Mouse (Mus musculus) neural tube, embryonic 13.5 days (tissue): ENCODE results near the gene Qpctl. TPM values are rescaled to one million over a fixed set of nuclear protein-coding genes. Genes with fewer than 3 reads are reported as not detected.
"Not testable (repeated sequence)": the region's sequence is repeated elsewhere in the genome, so short reads cannot be mapped to it uniquely, and the experiment has no call there.

ENCODE experiments used
- ATAC-seq: fragments of 200-750 bp; cut with Nextera tagmentation; 2 replicates; pipeline ENCODE4 v1.8.0; 2017; ENCODE audit warnings: low read depth, mild to moderate bottlenecking, moderate TSS enrichment, moderate library complexity
- H3K27ac ChIP-seq: fragments of 300-500 bp; sonication (generic); replicated peaks from 2 replicates; pipeline ENCODE4 v1.5.1; 2015; ENCODE audit warnings: moderate library complexity, mild to moderate bottlenecking, inconsistent platforms
- H3K27me3 ChIP-seq: fragments of 300-500 bp; sonication (generic); 2 replicates; pipeline ENCODE4 v1.6.1; 2015; ENCODE audit warnings: mild to moderate bottlenecking, inconsistent platforms
- H3K36me3 ChIP-seq: fragments of 300-500 bp; sonication (generic); 2 replicates; pipeline ENCODE4 v1.6.1; 2015; ENCODE audit warnings: mild to moderate bottlenecking, inconsistent platforms
- H3K4me1 ChIP-seq: fragments of 300-500 bp; sonication (generic); replicated peaks from 2 replicates; pipeline ENCODE4 v1.6.1; 2015; ENCODE audit warnings: inconsistent platforms
- H3K4me2 ChIP-seq: fragments of 300-500 bp; sonication (generic); 2 replicates; pipeline ENCODE4 v1.6.1; 2015; ENCODE audit warnings: inconsistent platforms, mild to moderate bottlenecking, moderate library complexity
- H3K4me3 ChIP-seq: fragments of 300-500 bp; sonication (generic); 2 replicates; pipeline ENCODE4 v1.5.1; 2015; ENCODE audit warnings: mild to moderate bottlenecking, inconsistent platforms
- H3K9ac ChIP-seq: fragments of 300-500 bp; sonication (generic); 2 replicates; pipeline ENCODE4 v1.6.1; 2015; ENCODE audit warnings: moderate library complexity, mild to moderate bottlenecking, inconsistent platforms
- H3K9me3 ChIP-seq: fragments of 300-500 bp; sonication (generic); 2 replicates; pipeline ENCODE4 v1.6.1; 2016; ENCODE audit warnings: inconsistent platforms
- WGBS: fragments of 180-500 bp; shearing (Covaris S2); methylation state at CpG from one replicate; pipeline ENCODE4 v1.1.7; 2015; 5-methylcytosine and 5-hydroxymethylcytosine counted together
- polyA plus RNA-seq: library from polyadenylated mRNA; unstranded; fragments of >200 nt; fragmentation: Nextera tagmentation; extraction: Ambion mirVana; gene quantifications from 2 replicates; pipeline ENCODE4 v1.2.1, GENCODE M21; 2015

The Qpctl gene
- polyA plus RNA-seq, 1 experiment from 2014 or later, result 22.2 TPM

DNA sequence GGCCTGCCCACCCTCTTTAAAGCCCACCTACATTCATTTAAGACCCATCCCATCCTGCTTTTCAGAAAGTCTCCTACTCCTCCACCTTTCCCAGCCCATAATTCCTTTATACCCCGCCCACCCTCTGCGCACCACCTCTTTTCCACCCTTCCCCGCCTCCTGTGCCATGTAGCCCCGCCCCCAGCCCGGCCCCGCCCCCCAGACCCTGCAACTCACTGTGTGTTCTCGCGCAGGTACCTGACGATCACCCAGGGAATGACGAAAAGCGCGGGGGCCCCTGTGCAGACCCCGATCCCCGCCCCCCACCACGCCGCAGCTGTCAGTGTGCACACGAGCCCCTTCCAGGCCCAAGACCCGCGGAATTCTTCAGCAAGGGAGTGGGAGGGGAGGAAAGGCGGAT is 11.0 kb upstream of the Qpctl start:
- WGBS, result 2% methylated on average over 20 of the region's 20 CpGs
- no peak overlapping the region for H3K27ac ChIP-seq
- peak overlapping the region; percentile 57 for H3K4me2 ChIP-seq
- peak; percentile 29; the same call in 1 of the 2 replicates for ATAC-seq
- peaks cover 57% of the 10 kb centered on the region for H3K27me3 ChIP-seq
- no peaks in the 10 kb centered on the region for H3K9me3 ChIP-seq
- H3K4me3 ChIP-seq, result peak overlapping the region; percentile 37
- H3K9ac ChIP-seq, result peak overlapping the region; percentile 56
- H3K36me3 ChIP-seq, result peaks cover 10% of the 10 kb centered on the region
- H3K4me1 ChIP-seq, result peaks cover 33% of the 10 kb centered on the region

DNA sequence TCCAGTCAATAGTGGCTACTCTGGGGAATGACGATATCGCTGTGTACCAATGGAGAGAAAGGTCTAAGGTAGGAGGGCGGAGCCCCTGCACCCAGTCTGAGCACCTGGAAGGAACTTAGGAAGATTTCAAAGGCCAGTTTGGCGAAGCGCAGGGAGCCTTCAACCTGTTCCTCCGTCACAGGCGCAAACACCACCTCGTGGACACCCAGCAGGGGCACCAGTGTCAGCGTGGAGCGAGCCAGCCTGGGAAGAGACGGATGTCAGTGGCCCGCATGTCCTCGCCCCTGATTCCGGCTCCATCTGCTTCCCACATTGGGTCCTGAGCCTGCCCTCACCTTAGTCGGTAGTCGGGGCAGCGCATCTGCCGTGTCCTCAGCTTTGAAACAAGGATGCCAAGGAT is 10.3 kb upstream of the Qpctl start:
- H3K4me2 ChIP-seq, result peak overlapping the region; percentile 57
- H3K27me3 ChIP-seq, result peaks cover 50% of the 10 kb centered on the region
- no peak overlapping the region for H3K27ac ChIP-seq
- peaks cover 17% of the 10 kb centered on the region for H3K36me3 ChIP-seq
- H3K4me1 ChIP-seq, result peaks cover 26% of the 10 kb centered on the region
- H3K4me3 ChIP-seq, result no peak overlapping the region
- 12% methylated on average over 18 of the region's 18 CpGs for WGBS
- no peak for ATAC-seq
- no peaks in the 10 kb centered on the region for H3K9me3 ChIP-seq
- H3K9ac ChIP-seq, result 0 out of 2 replicates have a peak overlapping the region, but pooled peaks have one; percentile 13

DNA sequence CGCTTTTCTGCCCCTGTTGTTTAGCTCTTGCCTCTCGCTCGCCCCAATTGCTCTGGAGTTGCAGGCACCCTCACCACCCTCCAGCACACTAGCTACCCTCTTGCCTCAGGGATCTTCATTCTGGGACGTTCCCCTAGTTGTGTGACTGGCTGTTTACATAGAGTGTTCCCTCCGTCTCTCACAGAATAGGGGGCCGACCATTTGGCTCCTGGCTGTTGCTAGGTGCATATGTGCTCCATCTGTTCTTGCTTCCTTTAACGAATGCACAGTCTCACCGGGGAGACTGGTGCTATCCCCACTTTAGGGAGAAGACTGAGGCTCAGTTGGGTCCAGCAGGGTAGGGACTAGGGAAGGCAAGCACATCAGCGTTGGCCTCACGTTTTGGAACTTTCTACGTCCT is 9.5 kb upstream of the Qpctl start:
- ATAC-seq, result no peak
- Histone ChIP-seq H3K9me3 (no peaks in the 10 kb centered on the region), H3K9ac (no peak overlapping the region), H3K27ac (no peak overlapping the region), H3K27me3 (peaks cover 42% of the 10 kb centered on the region), H3K4me2 (no peak overlapping the region), H3K4me1 (peaks cover 22% of the 10 kb centered on the region), H3K36me3 (peaks cover 25% of the 10 kb centered on the region), H3K4me3 (no peak overlapping the region)
- 65% methylated on average over 11 of the region's 11 CpGs for WGBS

DNA sequence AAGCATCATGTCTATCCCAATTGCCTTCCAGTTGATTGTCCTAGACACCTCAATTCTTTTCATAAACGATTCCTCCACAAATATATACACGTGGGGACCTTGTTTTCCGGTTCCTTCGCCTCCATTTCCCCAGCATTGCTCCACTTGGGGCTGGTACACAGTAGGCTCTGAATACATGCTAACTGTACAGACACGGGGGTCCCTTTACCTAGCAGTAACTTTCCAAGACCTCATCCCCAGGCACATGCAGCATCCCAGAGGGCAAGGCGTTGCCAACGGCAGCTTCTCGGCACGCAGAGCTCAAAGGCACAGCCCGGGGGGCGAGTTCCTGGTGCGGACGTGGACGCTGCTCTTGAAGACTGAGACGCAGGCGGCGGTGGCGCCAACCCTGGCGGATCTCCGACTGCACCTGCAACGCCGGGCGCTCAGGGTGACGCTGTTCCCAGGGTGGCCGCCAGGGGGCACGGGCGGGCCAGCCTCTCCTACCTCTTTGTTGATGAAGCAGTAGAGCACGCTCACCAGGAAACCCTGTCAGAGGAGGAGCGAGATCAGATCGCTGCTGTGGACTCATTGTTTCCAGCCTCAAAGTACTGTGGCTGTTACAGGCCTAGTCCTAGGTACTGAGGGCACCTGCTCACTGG is 8.2 kb upstream of the Qpctl start:
- Histone ChIP-seq H3K4me2 (peak overlapping the region; percentile 46), H3K9me3 (no peaks in the 10 kb centered on the region)

DNA sequence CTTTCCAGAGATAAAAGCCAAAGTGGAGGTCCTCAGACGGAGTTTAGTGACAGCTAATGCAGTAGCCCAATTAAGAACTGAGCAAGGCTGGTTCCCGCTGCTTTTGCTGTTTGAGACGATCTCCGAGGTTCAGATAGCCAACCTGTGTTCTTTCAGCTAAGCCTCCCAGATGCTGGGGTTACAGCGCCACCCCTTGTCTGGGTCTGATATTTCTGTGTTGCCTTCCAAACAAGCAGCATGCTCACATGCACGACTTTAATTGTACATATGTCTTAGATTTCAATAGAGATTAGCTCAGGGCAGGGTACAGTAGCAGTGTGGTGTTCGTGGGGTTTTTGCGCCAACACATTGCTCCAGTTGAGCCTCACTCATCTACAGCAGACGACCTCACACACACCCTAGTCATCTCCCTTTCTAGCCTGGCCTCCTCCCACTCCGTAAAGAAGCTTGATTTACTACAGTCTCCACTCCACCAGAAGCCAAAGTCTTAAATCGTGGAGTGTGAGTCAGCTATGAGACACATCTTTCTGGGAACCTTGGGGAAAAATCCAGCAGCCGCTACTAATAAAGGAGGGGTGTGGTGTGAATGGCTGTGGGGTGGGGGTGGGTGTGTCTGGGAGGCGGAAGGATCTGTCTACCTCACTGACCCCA is 6.9 kb upstream of the Qpctl start:
- Histone ChIP-seq H3K27ac (0 out of 2 replicates have a peak overlapping the region, but pooled peaks have one; percentile 18), H3K9me3 (no peaks in the 10 kb centered on the region), H3K36me3 (peaks cover 49% of the 10 kb centered on the region), H3K27me3 (peaks cover 21% of the 10 kb centered on the region), H3K4me1 (peaks cover 22% of the 10 kb centered on the region), H3K9ac (no peak overlapping the region), H3K4me3 (no peak overlapping the region), H3K4me2 (no peak overlapping the region)
- no peak for ATAC-seq
- WGBS, result 55% methylated on average over 13 of the region's 13 CpGs

More for the DNA sequence above, 8.2 kb upstream of the Qpctl start:
- H3K4me1 ChIP-seq, result peaks cover 22% of the 10 kb centered on the region
- peak overlapping the region; percentile 61 for H3K9ac ChIP-seq
- peak overlapping the region; percentile 73 for H3K27ac ChIP-seq
- H3K36me3 ChIP-seq, result peaks cover 38% of the 10 kb centered on the region
- H3K27me3 ChIP-seq, result peaks cover 28% of the 10 kb centered on the region
- peak; percentile 72 for ATAC-seq
- 6% methylated on average over 30 of the region's 30 CpGs for WGBS
- peak overlapping the region; percentile 13 for H3K4me3 ChIP-seq

DNA sequence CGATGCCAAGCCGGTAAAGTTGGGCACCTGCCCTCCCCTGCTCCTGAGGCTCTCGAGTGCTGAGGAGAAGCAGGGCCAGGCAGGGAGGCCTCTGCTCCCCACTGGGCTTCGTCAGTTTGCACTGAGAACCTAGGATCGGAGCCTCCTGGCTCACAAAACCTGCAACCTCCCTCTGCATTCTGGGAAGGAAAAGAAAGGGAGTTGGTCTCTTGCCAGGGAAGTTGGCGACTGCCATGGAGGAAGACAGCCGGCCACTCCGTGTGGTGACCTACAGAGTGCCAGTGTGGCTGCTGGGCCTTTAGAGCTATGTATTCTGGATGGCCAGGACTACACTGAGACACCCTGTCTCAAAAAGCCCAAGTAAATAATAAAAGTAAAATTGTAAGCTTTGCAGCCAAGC is 5.7 kb upstream of the Qpctl start:
- no peak for ATAC-seq
- no peak overlapping the region for H3K4me2 ChIP-seq
- 81% methylated on average over 8 of the region's 8 CpGs for WGBS
- H3K9ac ChIP-seq, result no peak overlapping the region
- no peak overlapping the region for H3K4me3 ChIP-seq
- no peaks in the 10 kb centered on the region for H3K9me3 ChIP-seq
- H3K4me1 ChIP-seq, result peaks cover 24% of the 10 kb centered on the region
- peaks cover 14% of the 10 kb centered on the region for H3K27me3 ChIP-seq
- H3K27ac ChIP-seq, result no peak overlapping the region
- H3K36me3 ChIP-seq, result peaks cover 49% of the 10 kb centered on the region

DNA sequence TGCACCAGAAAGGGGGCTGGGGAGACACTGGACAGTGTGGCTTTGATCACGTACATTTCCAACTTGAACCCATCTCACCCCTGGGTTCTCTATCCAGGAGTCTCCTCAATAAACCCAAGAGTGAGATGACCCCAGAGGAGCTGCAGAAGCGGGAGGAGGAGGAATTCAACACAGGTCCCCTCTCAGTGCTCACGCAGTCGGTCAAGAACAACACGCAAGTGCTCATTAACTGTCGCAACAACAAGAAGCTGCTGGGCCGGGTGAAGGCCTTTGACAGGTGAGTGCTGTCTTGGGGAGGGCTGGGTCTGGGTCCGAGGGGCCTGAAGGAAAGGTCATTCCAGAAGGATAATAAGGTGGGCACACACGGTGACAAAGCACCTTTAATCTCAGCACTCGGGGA is 2.0 kb upstream of the Qpctl start:
- H3K9me3 ChIP-seq, H3K27me3 ChIP-seq, ATAC-seq, H3K9ac ChIP-seq, H3K27ac ChIP-seq: not testable (repeated sequence)
- peaks cover 30% of the 10 kb centered on the region for H3K4me1 ChIP-seq
- peak overlapping the region; percentile 97; the same call in 1 of the 2 replicates for H3K4me2 ChIP-seq
- H3K36me3 ChIP-seq, result peaks cover 56% of the 10 kb centered on the region
- 0 out of 2 replicates have a peak overlapping the region, but pooled peaks have one; percentile 53 for H3K4me3 ChIP-seq
- 93% methylated on average over 10 of the region's 10 CpGs for WGBS

DNA sequence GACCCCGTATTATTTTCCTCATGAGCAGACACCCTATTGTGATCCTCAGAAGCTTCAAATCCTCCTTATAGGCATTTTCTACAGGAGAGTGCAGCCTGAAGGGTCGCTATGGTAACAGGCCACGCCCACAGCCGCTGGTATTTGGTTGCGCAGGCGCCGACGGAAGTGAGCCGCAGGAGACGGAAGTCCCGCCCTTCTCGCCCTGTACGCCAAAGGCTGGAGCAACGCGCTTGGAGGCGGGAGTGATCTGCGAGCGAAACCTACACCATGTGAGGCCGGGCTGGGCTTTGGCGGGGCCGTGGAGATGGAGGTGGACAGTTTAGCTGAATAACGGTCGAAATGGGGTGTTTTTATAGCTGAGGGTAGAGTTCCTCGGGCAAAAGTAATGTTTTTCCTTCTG is 535 bp upstream of the Qpctl start, which contains the start of gene Snrpd2:
Snrpd2 (plus strand) TSS at position 97 of the 400 bp plus-strand sequence.
- 0% methylated on average over 24 of the region's 24 CpGs for WGBS
- ATAC-seq, result peak; percentile 93
- peak within 1 kb of the TSS; percentile 80 for H3K9ac ChIP-seq
- no peaks in the 10 kb centered on the region for H3K9me3 ChIP-seq
- H3K4me2 ChIP-seq, result peak within 1 kb of the TSS; percentile 97
- peaks cover 49% of the 10 kb centered on the region for H3K36me3 ChIP-seq
- H3K27me3 ChIP-seq, result no peaks in the 10 kb centered on the region
- peak within 1 kb of the TSS; percentile 87 for H3K27ac ChIP-seq
- H3K4me1 ChIP-seq, result peaks cover 30% of the 10 kb centered on the region
- H3K4me3 ChIP-seq, result peak within 1 kb of the TSS; percentile 53

DNA sequence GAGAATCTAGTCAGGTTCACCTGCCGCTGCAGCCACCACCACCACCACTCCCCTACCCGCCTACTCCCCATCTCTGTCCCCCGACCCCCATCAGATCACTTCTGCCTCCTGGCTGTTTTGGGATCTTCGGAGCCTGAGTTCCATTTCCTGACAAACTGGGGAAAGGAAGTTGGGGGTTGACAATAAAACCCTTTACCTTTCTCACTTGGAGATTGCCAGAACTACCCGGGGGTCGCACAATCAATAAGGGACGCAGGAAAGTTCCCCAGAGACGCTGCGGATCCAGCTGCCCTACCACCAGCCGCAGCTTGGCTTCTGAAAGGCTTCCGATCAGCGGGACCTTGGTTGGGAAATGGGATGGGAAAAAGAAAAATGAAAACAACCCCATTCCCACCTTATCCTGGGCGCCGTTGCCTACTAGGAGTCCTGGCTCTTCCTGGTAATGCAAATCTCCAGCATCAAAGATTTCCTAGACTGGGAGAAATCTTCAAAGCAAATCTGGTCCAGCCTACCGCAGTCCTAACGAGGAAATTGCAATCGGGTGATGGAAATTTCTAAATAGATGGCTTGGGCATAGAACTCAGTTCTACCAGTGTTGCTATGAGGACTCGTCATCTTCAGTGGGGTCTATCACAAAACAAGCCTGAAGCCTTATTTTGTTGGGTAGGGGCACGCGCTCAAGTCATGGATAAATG is 764 bp downstream of the Qpctl start:
- Histone ChIP-seq H3K27me3 (no peaks in the 10 kb centered on the region), H3K9ac (peak overlapping the region; percentile 79), H3K9me3 (no peaks in the 10 kb centered on the region), H3K27ac (peak overlapping the region; percentile 87), H3K36me3 (peaks cover 36% of the 10 kb centered on the region), H3K4me3 (peak overlapping the region; percentile 53), H3K4me2 (peak overlapping the region; percentile 97), H3K4me1 (peaks cover 30% of the 10 kb centered on the region)
- ATAC-seq, result no peak
- 12% methylated on average over 20 of the region's 20 CpGs for WGBS

DNA sequence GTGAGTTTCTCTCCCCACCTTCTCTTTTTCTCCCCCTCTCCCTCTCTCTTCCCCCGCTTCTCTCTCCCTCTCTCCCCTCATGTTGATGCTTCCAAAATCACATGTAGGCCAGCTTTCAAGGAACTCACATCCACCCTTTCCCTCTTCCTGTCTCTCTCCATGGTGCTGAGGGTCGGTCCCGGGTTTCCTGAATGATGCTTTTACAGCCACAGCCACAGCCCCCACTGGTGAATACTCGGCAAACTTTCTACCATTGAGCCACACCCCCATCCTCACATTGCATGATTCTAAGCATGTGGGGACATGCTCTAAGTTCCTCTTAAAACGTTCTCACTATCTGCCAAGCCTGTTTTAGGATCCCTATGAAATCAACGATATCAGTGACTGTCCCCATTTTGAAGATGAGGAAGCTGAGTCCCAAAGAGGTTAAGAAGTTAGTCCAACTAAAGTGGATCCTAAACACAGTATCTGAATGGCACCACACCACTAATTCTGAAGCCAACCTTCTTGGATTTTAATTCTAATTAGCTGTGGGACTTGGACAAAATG is 1.5 kb downstream of the Qpctl start:
- WGBS, result 56% methylated on average over 6 of the region's 6 CpGs
- Histone ChIP-seq H3K4me2 (peak overlapping the region; percentile 97), H3K4me1 (peaks cover 30% of the 10 kb centered on the region), H3K4me3 (peak overlapping the region; percentile 53), H3K27ac (no peak overlapping the region), H3K9me3 (no peaks in the 10 kb centered on the region), H3K27me3 (no peaks in the 10 kb centered on the region), H3K36me3 (peaks cover 35% of the 10 kb centered on the region), H3K9ac (peak overlapping the region; percentile 79)
- no peak for ATAC-seq

DNA sequence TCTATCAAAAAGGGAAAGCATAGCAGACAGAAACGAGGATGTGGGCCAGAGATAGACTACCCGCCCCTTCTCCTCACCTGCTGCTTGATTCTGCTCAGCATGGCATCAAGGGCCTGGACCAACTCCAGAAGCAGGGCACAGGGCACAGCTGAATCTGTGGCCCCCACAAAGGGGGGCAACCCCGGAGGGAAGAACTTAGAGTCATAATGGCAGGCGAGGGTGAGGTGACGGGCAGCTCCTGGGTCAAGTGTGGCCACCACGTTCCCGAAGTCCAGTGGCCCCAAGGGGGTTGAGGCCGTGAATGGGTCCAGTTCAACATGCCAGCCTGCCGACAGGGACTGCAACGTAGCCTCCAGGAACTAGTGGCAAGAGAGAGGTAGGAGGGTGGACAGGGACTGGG is 2.3 kb downstream of the Qpctl start:
- no peak for ATAC-seq
- Histone ChIP-seq H3K27ac (no peak overlapping the region), H3K9me3 (no peaks in the 10 kb centered on the region), H3K4me1 (peaks cover 30% of the 10 kb centered on the region), H3K4me3 (no peak overlapping the region), H3K27me3 (no peaks in the 10 kb centered on the region), H3K9ac (0 out of 2 replicates have a peak overlapping the region, but pooled peaks have one; percentile 26), H3K4me2 (no peak overlapping the region), H3K36me3 (peaks cover 35% of the 10 kb centered on the region)
- WGBS, result 91% methylated on average over 10 of the region's 10 CpGs

DNA sequence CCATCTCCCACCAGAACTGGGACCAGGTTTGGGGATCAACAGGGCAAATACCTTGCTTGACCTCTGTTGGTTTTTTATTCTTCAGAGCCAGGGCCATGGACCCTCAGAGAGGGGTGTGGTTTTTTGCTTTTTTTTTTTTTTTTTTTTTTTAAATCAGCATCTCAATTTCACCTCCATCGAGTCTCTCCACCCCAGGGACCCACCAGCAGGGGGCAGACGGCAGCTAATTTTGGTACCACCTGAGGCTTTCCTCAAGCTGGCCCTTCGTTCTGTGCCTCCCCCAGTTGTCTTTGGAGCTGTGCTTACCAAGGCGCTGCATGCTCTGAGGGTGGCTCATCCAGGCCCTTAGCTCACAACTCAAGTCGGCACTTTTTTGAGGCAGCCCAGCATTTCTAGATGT is 11.7 kb downstream of the Qpctl start:
- WGBS, result 56% methylated on average over 5 of the region's 5 CpGs
- ATAC-seq, result no peak
- H3K36me3 ChIP-seq, result peaks cover 79% of the 10 kb centered on the region

More for the DNA sequence above, 11.7 kb downstream of the Qpctl start:
- H3K27me3 ChIP-seq, result no peaks in the 10 kb centered on the region
- H3K4me1 ChIP-seq, result peaks cover 7% of the 10 kb centered on the region
- H3K9me3 ChIP-seq, result no peaks in the 10 kb centered on the region
- no peak overlapping the region for H3K4me3 ChIP-seq
- H3K4me2 ChIP-seq, result no peak overlapping the region
- H3K27ac ChIP-seq, result no peak overlapping the region
- H3K9ac ChIP-seq, result no peak overlapping the region
